9 mouse cellular contexts compared by ENCODE assay signal in the genomic region with DNA sequence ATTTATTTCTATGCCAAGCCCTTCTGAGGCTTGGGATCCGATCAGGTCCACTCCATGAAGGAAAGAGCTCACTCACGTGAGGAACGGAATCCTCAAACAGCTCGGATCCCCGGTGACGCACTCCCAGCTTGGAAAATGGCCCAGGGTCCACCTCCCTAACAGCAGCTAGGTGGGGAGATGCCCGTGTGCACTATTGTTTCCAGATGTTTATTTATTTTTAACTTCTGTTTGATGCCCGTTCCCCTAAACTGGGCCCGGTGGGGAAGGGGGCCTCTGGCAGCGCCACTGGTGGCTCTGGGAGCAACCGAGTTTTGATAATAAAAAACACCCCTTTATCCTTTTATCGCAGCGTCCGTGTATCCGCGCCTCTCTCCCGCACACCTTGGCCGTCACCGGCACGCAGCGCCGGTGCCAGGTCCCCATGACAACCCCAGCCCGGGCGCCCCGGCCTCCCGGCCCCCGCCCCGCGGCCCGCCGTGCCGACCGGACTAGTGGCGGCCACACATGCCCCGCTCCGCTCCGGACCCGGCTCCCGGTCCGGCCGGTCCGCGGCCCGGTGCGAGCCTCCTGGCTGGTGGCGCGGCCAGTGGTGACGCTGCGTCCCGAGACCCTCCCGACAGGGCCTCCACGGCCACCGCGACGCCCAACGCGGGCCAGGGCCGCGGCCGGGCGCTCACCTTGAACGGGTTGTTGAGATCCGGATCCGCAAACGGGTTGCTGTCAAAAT. TPM values are rescaled to one million over a fixed set of nuclear protein-coding genes. Genes with fewer than 3 reads are reported as not detected.
DNase-seq lines count a peak whose midpoint lies in the region; ATAC-seq and TF ChIP-seq lines count a peak whose summit lies in the region.
"Had no signal": no experiment of that assay in that cellular context is flagged by ENCODE, and none has a peak within 500 bp of the region (broad histone marks: within the 10 kb centered on the region; RNA-seq: fewer than 3 reads in every experiment).

No protein-coding gene starts in this region.

- H3K9ac ChIP-seq in forebrain, embryonic 14.5 days (ENCODE audit: low read length): peak overlapping the region; percentile 92
- peak overlapping the region; percentile 93 for H3K9ac ChIP-seq in hindbrain, embryonic 15.5 days
- H3K9ac ChIP-seq in limb, embryonic 13.5 days: peak overlapping the region; percentile 89

- H3K27ac ChIP-seq in layer of hippocampus, adult 2 months: peak overlapping the region; percentile 92
- peak overlapping the region; percentile 86 for H3K27ac ChIP-seq in forebrain, embryonic 14.5 days (ENCODE audit: low read depth, low read length)
- peak overlapping the region; percentile 95 for H3K27ac ChIP-seq in hindbrain, embryonic 15.5 days (replicated peaks)
- H3K27ac ChIP-seq in limb, embryonic 13.5 days: peak overlapping the region; percentile 88
- H3K27ac ChIP-seq in midbrain, embryonic 10.5 days (replicated peaks): peak overlapping the region; percentile 88
- peak overlapping the region; percentile 85 for H3K27ac ChIP-seq in testis, adult 2 months (ENCODE audit: control insufficient read depth, insufficient read depth, low read depth, low read length)

- H3K4me3 ChIP-seq in layer of hippocampus, adult 2 months: peak overlapping the region; percentile 88
- H3K4me3 ChIP-seq in forebrain, embryonic 14.5 days (ENCODE audit: low read depth, low read length): peak overlapping the region; percentile 92
- peak overlapping the region; percentile 95 for H3K4me3 ChIP-seq in hindbrain, embryonic 15.5 days
- peak overlapping the region; percentile 94 for H3K4me3 ChIP-seq in limb, embryonic 13.5 days
- H3K4me3 ChIP-seq in midbrain, embryonic 10.5 days: peak overlapping the region; percentile 97
- peak overlapping the region; percentile 99 for H3K4me3 ChIP-seq in testis, adult 2 months (ENCODE audit: control insufficient read depth, low read depth, low read length)

- peak; percentile 4 for ATAC-seq in forebrain, embryonic 14.5 days
- ATAC-seq in hindbrain, embryonic 15.5 days (ENCODE audit: low FRiP score, low read depth): peak; percentile 1; the same call in 1 of the 2 replicates
- peak; percentile 73 for ATAC-seq in limb, embryonic 13.5 days (ENCODE audit: low FRiP score, low read depth)

- H3K4me2 ChIP-seq in forebrain, embryonic 14.5 days (ENCODE audit: low read length): peak overlapping the region; percentile 79
- peak overlapping the region; percentile 87 for H3K4me2 ChIP-seq in hindbrain, embryonic 15.5 days
- peak overlapping the region; percentile 75 for H3K4me2 ChIP-seq in limb, embryonic 13.5 days (replicated peaks)

- H3K9me3 ChIP-seq in forebrain, embryonic 14.5 days (replicated peaks; ENCODE audit: control insufficient read depth, low read length): no peaks in the 10 kb centered on the region
- H3K9me3 ChIP-seq in hindbrain, embryonic 15.5 days: no peaks in the 10 kb centered on the region
- no peaks in the 10 kb centered on the region for H3K9me3 ChIP-seq in limb, embryonic 13.5 days
- H3K9me3 ChIP-seq in midbrain, embryonic 10.5 days (replicated peaks): no peaks in the 10 kb centered on the region

- peak; percentile 15; the same call in 1 of the 2 replicates for TF ChIP-seq CTCF in layer of hippocampus, adult 2 months (conservative IDR thresholded peaks at IDR 0.05)
- no peak for TF ChIP-seq CTCF in testis, adult 2 months (IDR thresholded peaks at IDR 0.05; ENCODE audit: control insufficient read depth, insufficient read depth, insufficient replicate concordance, low read depth, low read length)

- no peaks in the 10 kb centered on the region for H3K36me3 ChIP-seq in forebrain, embryonic 14.5 days (ENCODE audit: control insufficient read depth, insufficient read depth, low read length)
- H3K36me3 ChIP-seq in hindbrain, embryonic 15.5 days: no peaks in the 10 kb centered on the region
- no peaks in the 10 kb centered on the region for H3K36me3 ChIP-seq in limb, embryonic 13.5 days
- no peaks in the 10 kb centered on the region for H3K36me3 ChIP-seq in midbrain, embryonic 10.5 days
- H3K36me3 ChIP-seq in testis, adult 2 months (ENCODE audit: control insufficient read depth, insufficient read depth, low read length): no peaks in the 10 kb centered on the region
- H3K36me3 ChIP-seq: G1E had no signal

- no peaks in the 10 kb centered on the region for H3K27me3 ChIP-seq in forebrain, embryonic 14.5 days (replicated peaks; ENCODE audit: control insufficient read depth, insufficient read depth, low read length)
- no peaks in the 10 kb centered on the region for H3K27me3 ChIP-seq in hindbrain, embryonic 15.5 days
- H3K27me3 ChIP-seq in limb, embryonic 13.5 days: no peaks in the 10 kb centered on the region
- peaks cover 23% of the 10 kb centered on the region; the same call in 1 of the 2 replicates for H3K27me3 ChIP-seq in midbrain, embryonic 10.5 days (ENCODE audit: low read depth, poor library complexity, severe bottlenecking)
- no peaks in the 10 kb centered on the region for H3K27me3 ChIP-seq in testis, adult 2 months (ENCODE audit: control insufficient read depth, insufficient read depth, low read length)

- peak; percentile 29 to 39 for DNase-seq in layer of hippocampus, adult 2 months (ENCODE audit: low spot score in 2 of 2)
- DNase-seq in layer of hippocampus, adult 11-12 months (ENCODE audit: low spot score): no peak
- peak; percentile 62 for DNase-seq in cerebellum, adult 11-12 months
- peak; percentile 57 for DNase-seq in forebrain, embryonic 14.5 days (ENCODE audit: low spot score)
- DNase-seq in midbrain, embryonic 10.5 days (ENCODE audit: low spot score): no peak

- peaks cover 11% of the 10 kb centered on the region for H3K4me1 ChIP-seq in forebrain, embryonic 14.5 days (ENCODE audit: control insufficient read depth, insufficient read depth, low read length)
- peaks cover 40% of the 10 kb centered on the region for H3K4me1 ChIP-seq in hindbrain, embryonic 15.5 days (replicated peaks)
- H3K4me1 ChIP-seq in limb, embryonic 13.5 days: peaks cover 27% of the 10 kb centered on the region
- peaks cover 21% of the 10 kb centered on the region for H3K4me1 ChIP-seq in midbrain, embryonic 10.5 days
- H3K4me1 ChIP-seq in testis, adult 2 months (ENCODE audit: control insufficient read depth, insufficient read depth, low read length): peaks cover 6% of the 10 kb centered on the region

- under 1% methylated on average over 64 of the region's 65 CpGs for WGBS in forebrain, embryonic 14.5 days
- under 1% methylated on average over 54 of the region's 65 CpGs for WGBS in hindbrain, embryonic 15.5 days
- under 1% methylated on average over 65 of the region's 65 CpGs for whole genome bisulfite sequencing in limb, embryonic 13.5 days
- under 1% methylated on average over 65 of the region's 65 CpGs for WGBS in midbrain, embryonic 10.5 days

- no peak for TF ChIP-seq POLR2A in testis, adult 2 months (IDR thresholded peaks at IDR 0.05; ENCODE audit: control insufficient read depth, low read depth, low read length)

RNA-seq across cellular contexts. Expression of a gene that starts 1.0 kb away (rescaled TPM):
- total RNA-seq in layer of hippocampus, adult 2 months (2021): 100 to 1,000 TPM; 168 TPM
- polyA plus RNA-seq in forebrain, embryonic 14.5 days (2014; fragmentation: Nextera tagmentation; extraction: Ambion mirVana): 58.5 and 85.3 TPM in 2 replicates
- polyA plus RNA-seq in hindbrain, embryonic 15.5 days (2015; fragmentation: Nextera tagmentation; extraction: Ambion mirVana): 160 and 168 TPM in 2 replicates
- polyA plus RNA-seq in limb, embryonic 13.5 days (2015; fragmentation: Nextera tagmentation; extraction: Ambion mirVana): 32.9 and 33.2 TPM in 2 replicates
- 25.5 and 32.3 TPM in 2 replicates for polyA plus RNA-seq in midbrain, embryonic 10.5 days (2016; fragmentation: Nextera tagmentation; extraction: Ambion mirVana)
- 178 and 229 TPM in 2 replicates for polyA plus RNA-seq in testis, adult 2 months (2012; rRNA removed)
- polyA plus RNA-seq: G1E had no signal

Comparison
In these comparisons a context has a peak if more than half of its experiments do, and no peak if none do; other contexts are left out.
1. DNase-seq: peak in layer of hippocampus, adult 2 months (2 of 2), cerebellum, adult 11-12 months (single experiment) and forebrain, embryonic 14.5 days (single experiment); none in layer of hippocampus, adult 11-12 months (single experiment) and midbrain, embryonic 10.5 days (single experiment).
2. ATAC-seq: peak in every context shown above with its lines; median percentile 73 in limb, embryonic 13.5 days; 4 in forebrain, embryonic 14.5 days; 1 in hindbrain, embryonic 15.5 days.
3. Peak in every context shown above with its lines, with median percentiles within 50 percentile points of each other: H3K27ac ChIP-seq, H3K4me3 ChIP-seq, H3K4me2 ChIP-seq and H3K9ac ChIP-seq.